Mouse (Mus musculus): ENCODE data around the gene Exoc6b. TPM values are rescaled to one million over a fixed set of nuclear protein-coding genes. Genes with fewer than 3 reads are reported as not detected.
"Not testable (repeated sequence)": the region's sequence is repeated elsewhere in the genome, so short reads cannot be mapped to it uniquely, and the experiment has no call there.

Exoc6b gene
- total RNA-seq, 2 experiments from 2014 or later: 67.1 to 68.0 TPM

- DNase-seq (ENCODE audit: extremely low spot score in 1 of 2, low spot score in 2 of 2): no peak
Observed at GRCm38 (mm10) chr6:84601136-84601889, 468.0 kb downstream of the Exoc6b start.

GRCm38 (mm10) chr6:84599296-84599695, 470.0 kb downstream of the Exoc6b start:
- intact Hi-C loops (cut with DNase I): loop anchor here (10.0 kb wide), 1 partner anchor 416 kb away; no protein-coding TSS in a partner anchor
- DNase-seq (ENCODE audit: extremely low spot score in 1 of 2, low spot score in 2 of 2): not testable (repeated sequence)

More at GRCm38 (mm10) chr6:84601136-84601889, 468.0 kb downstream of the Exoc6b start:
- intact Hi-C loops (cut with DNase I): no loop called here

- no peak for DNase-seq (ENCODE audit: extremely low spot score in 1 of 2, low spot score in 2 of 2)
- intact Hi-C loops (cut with DNase I): loop anchor here (10.0 kb wide), 1 partner anchor 416 kb away; no protein-coding TSS in a partner anchor
Observed at GRCm38 (mm10) chr6:84598725-84599124, 470.6 kb downstream of the Exoc6b start.

- no peak for DNase-seq (ENCODE audit: extremely low spot score in 1 of 2, low spot score in 2 of 2)
- intact Hi-C loops (cut with DNase I): loop anchor here (5.0 to 10.0 kb wide), 3 partner anchors 187 to 420 kb away; no protein-coding TSS in a partner anchor
Observed at GRCm38 (mm10) chr6:84594626-84595025, 474.7 kb downstream of the Exoc6b start.

GRCm38 (mm10) chr6:84593693-84594092, 475.6 kb downstream of the Exoc6b start, which contains the start of gene Cyp26b1:
Gene Cyp26b1, minus strand, starts transcription at chr6:84593908.
- DNase-seq (ENCODE audit: extremely low spot score in 1 of 2, low spot score in 2 of 2): no peak
- intact Hi-C loops (cut with DNase I): loop anchor here (5.0 to 10.0 kb wide), 3 partner anchors 186 to 421 kb away; no protein-coding TSS in a partner anchor

- DNase-seq (ENCODE audit: extremely low spot score in 1 of 2, low spot score in 2 of 2): no peak
- intact Hi-C loops (cut with DNase I): loop anchor here (2.0 to 10.0 kb wide), 4 partner anchors 184 to 494 kb away; no protein-coding TSS in a partner anchor
Observed at GRCm38 (mm10) chr6:84590961-84591745, 478.2 kb downstream of the Exoc6b start.

- intact Hi-C loops (cut with DNase I): loop anchor here (2.0 to 10.0 kb wide), 5 partner anchors 183 to 493 kb away; no protein-coding TSS in a partner anchor
- DNase-seq (ENCODE audit: extremely low spot score in 1 of 2, low spot score in 2 of 2): peak; percentile 81 to 89
Observed at GRCm38 (mm10) chr6:84589742-84590686, 479.3 kb downstream of the Exoc6b start.

GRCm38 (mm10) chr6:84588895-84589652, 480.2 kb downstream of the Exoc6b start:
- DNase-seq (ENCODE audit: extremely low spot score in 1 of 2, low spot score in 2 of 2): no peak

GRCm38 (mm10) chr6:84588221-84588894, 481.0 kb downstream of the Exoc6b start:
- peak in 1 of 2 experiments; percentile 41 for DNase-seq (ENCODE audit: extremely low spot score in 1 of 2, low spot score in 2 of 2)
- intact Hi-C loops (cut with DNase I): loop anchor here (10.0 kb wide), 1 partner anchor 326 kb away; no protein-coding TSS in a partner anchor

More at GRCm38 (mm10) chr6:84588895-84589652, 480.2 kb downstream of the Exoc6b start:
- intact Hi-C loops (cut with DNase I): loop anchor here (10.0 kb wide), 1 partner anchor 326 kb away; no protein-coding TSS in a partner anchor

GRCm38 (mm10) chr6:84587471-84588101, 481.7 kb downstream of the Exoc6b start:
- intact Hi-C loops (cut with DNase I): loop anchor here (10.0 kb wide), 1 partner anchor 327 kb away; no protein-coding TSS in a partner anchor
- DNase-seq (ENCODE audit: extremely low spot score in 1 of 2, low spot score in 2 of 2): peak in 1 of 2 experiments; percentile 64

GRCm38 (mm10) chr6:84586551-84587200, 482.6 kb downstream of the Exoc6b start:
- peak in 1 of 2 experiments; percentile 20 for DNase-seq (ENCODE audit: extremely low spot score in 1 of 2, low spot score in 2 of 2)
- intact Hi-C loops (cut with DNase I): loop anchor here (10.0 kb wide), 1 partner anchor 328 kb away; no protein-coding TSS in a partner anchor

GRCm38 (mm10) chr6:84585686-84586300, 483.5 kb downstream of the Exoc6b start:
- intact Hi-C loops (cut with DNase I): loop anchor here (10.0 kb wide), 1 partner anchor 329 kb away; no protein-coding TSS in a partner anchor
- peak in 1 of 2 experiments; percentile 30 for DNase-seq (ENCODE audit: extremely low spot score in 1 of 2, low spot score in 2 of 2)

GRCm38 (mm10) chr6:84584783-84585685, 484.3 kb downstream of the Exoc6b start:
- intact Hi-C loops (cut with DNase I): loop anchor here (10.0 kb wide), 1 partner anchor 330 kb away; no protein-coding TSS in a partner anchor
- peak in 1 of 2 experiments; percentile 62 for DNase-seq (ENCODE audit: extremely low spot score in 1 of 2, low spot score in 2 of 2)
